Mouse (Mus musculus): ENCODE measurements around the gene Inhbb.

DNA sequence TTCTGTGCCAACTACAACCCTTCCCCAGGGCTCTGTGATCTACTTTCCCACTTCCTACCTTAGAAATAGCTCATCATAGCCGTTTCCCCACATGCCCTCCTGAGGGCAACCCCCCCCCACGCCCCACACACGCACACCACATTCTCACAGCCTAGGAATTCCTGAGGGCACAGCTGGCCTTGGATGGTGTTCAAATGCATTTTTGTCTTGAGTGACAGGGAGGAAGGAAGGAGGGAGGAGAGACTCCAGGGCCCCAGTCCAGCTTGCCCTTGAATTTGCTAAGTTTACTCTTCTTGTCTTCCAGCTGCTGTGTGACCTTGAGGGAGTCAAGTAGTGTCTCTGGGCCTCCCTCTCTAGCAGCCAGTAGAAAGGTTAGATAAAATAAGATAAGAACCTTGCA is 17.2 kb downstream of the Inhbb start:
- no peak for TF ChIP-seq EP300 (IDR thresholded peaks at IDR 0.05)
- TF ChIP-seq CTCF (IDR thresholded peaks at IDR 0.05) = no peak
